Mouse (Mus musculus) kidney, embryonic 16.5 days (tissue): ENCODE measurements around the gene Arfgef2. TPM values are rescaled to one million over a fixed set of nuclear protein-coding genes. Genes with fewer than 3 reads are reported as not detected.
A peak's percentile ranks its signal among the peaks of the same experiment; 100 is the strongest.

Experiments
- ATAC-seq: fragments of 200-750 bp; cut with Nextera tagmentation; 2 replicates; pipeline ENCODE4 v1.8.0; 2017; ENCODE audit warnings: moderate TSS enrichment; ENCODE audit not compliant: low FRiP score, low TSS enrichment
- H3K27ac ChIP-seq: fragments of 300-500 bp; sonication (generic); 2 replicates; pipeline ENCODE4 v1.5.1; 2014; ENCODE audit warnings: low read length
- H3K27me3 ChIP-seq: fragments of 300-500 bp; sonication (generic); 2 replicates; pipeline ENCODE4 v1.6.1; 2014; ENCODE audit warnings: low read length, control low read depth, mixed read lengths; ENCODE audit not compliant: insufficient read depth
- H3K36me3 ChIP-seq: fragments of 300-500 bp; sonication (generic); 2 replicates; pipeline ENCODE4 v1.6.1; 2014; ENCODE audit warnings: low read length, control low read depth, mixed read lengths; ENCODE audit not compliant: insufficient read depth
- H3K4me1 ChIP-seq: fragments of 300-500 bp; sonication (generic); 2 replicates; pipeline ENCODE4 v1.6.1; 2014; ENCODE audit warnings: low read length, control low read depth, mixed read lengths; ENCODE audit not compliant: insufficient read depth
- H3K4me2 ChIP-seq: fragments of 300-500 bp; sonication (generic); replicated peaks from 2 replicates; pipeline ENCODE4 v1.6.1; 2014; ENCODE audit warnings: low read depth, low read length
- H3K4me3 ChIP-seq: fragments of 300-500 bp; sonication (generic); 2 replicates; pipeline ENCODE4 v1.5.1; 2014; ENCODE audit warnings: mild to moderate bottlenecking, low read length
- H3K9ac ChIP-seq: fragments of 300-500 bp; sonication (generic); replicated peaks from 2 replicates; pipeline ENCODE4 v1.6.1; 2014; ENCODE audit warnings: low read length
- H3K9me3 ChIP-seq: fragments of 300-500 bp; sonication (generic); 2 replicates; pipeline ENCODE4 v1.6.1; 2016; ENCODE audit warnings: low read length, control low read depth
- WGBS: fragments of 180-500 bp; shearing (Covaris S2); extraction: QIAGEN DNeasy Blood & Tissue Kit; methylation state at CpG from one replicate; pipeline ENCODE4 v1.1.7; 2014; 5-methylcytosine and 5-hydroxymethylcytosine counted together
- polyA plus RNA-seq: library from polyadenylated mRNA; unstranded; fragments of >200 nt; fragmentation: Nextera tagmentation; extraction: Ambion mirVana; gene quantifications from 2 replicates; pipeline ENCODE4 v1.2.1, GENCODE M21; 2015

The Arfgef2 gene
- polyA plus RNA-seq, 1 experiment from 2014 or later: 4.6 TPM

- Histone ChIP-seq H3K27me3 (no peaks in the 10 kb centered on the region), H3K27ac (no peak overlapping the region), H3K4me3 (no peak overlapping the region), H3K36me3 (peaks cover 2% of the 10 kb centered on the region; the same call in 1 of the 2 replicates), H3K9me3 (no peaks in the 10 kb centered on the region), H3K4me1 (peaks cover 12% of the 10 kb centered on the region), H3K4me2 (no peak overlapping the region), H3K9ac (no peak overlapping the region)
- no peak for ATAC-seq
- 87% methylated on average over 3 of the region's 3 CpGs for whole genome bisulfite sequencing
Observed at GRCm38 (mm10) chr2:166803298-166803697, 2.1 kb upstream of the Arfgef2 start.

- ATAC-seq: peak; percentile 17
- Histone ChIP-seq H3K9me3 (no peaks in the 10 kb centered on the region), H3K4me1 (peaks cover 12% of the 10 kb centered on the region), H3K27ac (peak overlapping the region; percentile 68), H3K36me3 (no peaks in the 10 kb centered on the region), H3K9ac (peak overlapping the region; percentile 76), H3K4me3 (peak overlapping the region; percentile 63), H3K4me2 (peak overlapping the region; percentile 91), H3K27me3 (no peaks in the 10 kb centered on the region)
- 19% methylated on average over 14 of the region's 14 CpGs for WGBS
Observed at GRCm38 (mm10) chr2:166806173-166806705, 851 bp downstream of the Arfgef2 start.

- 74% methylated on average over 6 of the region's 6 CpGs for WGBS
- Histone ChIP-seq H3K27ac (no peak overlapping the region), H3K9me3 (no peaks in the 10 kb centered on the region), H3K9ac (peak overlapping the region; percentile 76; the same call in 1 of the 2 replicates), H3K4me3 (peak overlapping the region; percentile 63), H3K4me2 (peak overlapping the region; percentile 91), H3K4me1 (peaks cover 12% of the 10 kb centered on the region), H3K36me3 (no peaks in the 10 kb centered on the region), H3K27me3 (no peaks in the 10 kb centered on the region)
- ATAC-seq: no peak
Observed at GRCm38 (mm10) chr2:166806813-166807212, 1.4 kb downstream of the Arfgef2 start.

GRCm38 (mm10) chr2:166809499-166809898, 4.1 kb downstream of the Arfgef2 start:
- WGBS: 90% methylated on average over 5 of the region's 5 CpGs

GRCm38 (mm10) chr2:166810821-166811220, 5.4 kb downstream of the Arfgef2 start:
- no peaks in the 10 kb centered on the region for H3K36me3 ChIP-seq
- H3K9me3 ChIP-seq: no peaks in the 10 kb centered on the region
- no peak overlapping the region for H3K4me2 ChIP-seq
- no peak overlapping the region for H3K9ac ChIP-seq
- peaks cover 12% of the 10 kb centered on the region for H3K4me1 ChIP-seq
- WGBS: 88% methylated on average over 10 of the region's 10 CpGs
- ATAC-seq: no peak
- no peak overlapping the region for H3K27ac ChIP-seq
- H3K27me3 ChIP-seq: no peaks in the 10 kb centered on the region
- no peak overlapping the region for H3K4me3 ChIP-seq

More at GRCm38 (mm10) chr2:166809499-166809898, 4.1 kb downstream of the Arfgef2 start:
- H3K36me3 ChIP-seq: no peaks in the 10 kb centered on the region
- H3K4me2 ChIP-seq: no peak overlapping the region
- no peaks in the 10 kb centered on the region for H3K9me3 ChIP-seq
- H3K27ac ChIP-seq: no peak overlapping the region
- no peak overlapping the region for H3K9ac ChIP-seq
- peaks cover 12% of the 10 kb centered on the region for H3K4me1 ChIP-seq
- no peaks in the 10 kb centered on the region for H3K27me3 ChIP-seq
- ATAC-seq: no peak
- H3K4me3 ChIP-seq: no peak overlapping the region

DNA sequence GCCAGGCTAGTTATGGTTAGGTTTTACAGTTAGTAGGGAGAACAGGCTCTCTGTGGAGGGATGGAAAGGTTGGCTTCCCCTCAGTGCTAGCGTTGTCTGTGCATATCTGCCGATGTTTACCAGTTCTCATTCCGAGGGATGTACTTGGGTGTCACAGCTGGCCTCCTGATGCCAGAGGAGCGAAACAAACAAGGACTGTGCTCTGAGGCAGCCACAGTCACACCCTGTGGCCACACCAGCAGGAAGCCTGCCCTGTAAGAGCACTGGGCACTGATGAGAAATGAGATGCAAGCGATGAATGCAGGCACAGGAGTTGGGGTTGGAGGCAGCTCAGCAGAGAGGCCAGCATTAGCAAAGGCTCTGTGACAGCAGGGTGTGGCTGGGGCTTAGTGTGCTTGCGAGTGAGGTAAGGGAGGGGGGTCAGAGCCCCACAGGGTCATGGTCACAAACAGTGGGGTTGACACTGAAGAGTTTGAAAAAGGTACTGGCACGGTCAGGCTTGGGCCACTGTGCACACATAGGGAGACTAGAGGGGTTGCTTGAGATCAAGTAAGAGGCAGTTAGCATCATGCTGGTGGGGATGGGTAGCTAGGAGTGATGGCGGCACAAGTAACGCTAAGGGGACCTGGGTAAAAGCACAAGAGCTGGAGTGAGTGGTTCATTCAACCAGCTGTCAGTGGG, 13.2 kb downstream of the Arfgef2 start:
- no peak overlapping the region for H3K4me2 ChIP-seq
- no peak overlapping the region for H3K4me3 ChIP-seq
- no peak overlapping the region for H3K9ac ChIP-seq
- H3K27ac ChIP-seq: no peak overlapping the region
- 89% methylated on average over 9 of the region's 9 CpGs for WGBS
- no peaks in the 10 kb centered on the region for H3K27me3 ChIP-seq
- ATAC-seq: 0 out of 2 replicates have a peak, but pooled peaks have one; percentile 9
- H3K9me3 ChIP-seq: no peaks in the 10 kb centered on the region
- H3K36me3 ChIP-seq: peaks cover 3% of the 10 kb centered on the region; the same call in 1 of the 2 replicates
- H3K4me1 ChIP-seq: peaks cover 15% of the 10 kb centered on the region; the same call in 1 of the 2 replicates

GRCm38 (mm10) chr2:166819849-166820248, 14.5 kb downstream of the Arfgef2 start:
- Histone ChIP-seq H3K9me3 (no peaks in the 10 kb centered on the region), H3K27me3 (no peaks in the 10 kb centered on the region), H3K4me1 (peaks cover 15% of the 10 kb centered on the region; the same call in 1 of the 2 replicates), H3K36me3 (peaks cover 3% of the 10 kb centered on the region; the same call in 1 of the 2 replicates), H3K4me2 (no peak overlapping the region), H3K27ac (no peak overlapping the region), H3K9ac (no peak overlapping the region), H3K4me3 (no peak overlapping the region)
- ATAC-seq: no peak
- 83% methylated on average over 8 of the region's 8 CpGs for WGBS

- peaks cover 3% of the 10 kb centered on the region; the same call in 1 of the 2 replicates for H3K36me3 ChIP-seq
- no peak overlapping the region for H3K9ac ChIP-seq
- peak; percentile 51; the same call in 1 of the 2 replicates for ATAC-seq
- H3K27me3 ChIP-seq: no peaks in the 10 kb centered on the region
- no peak overlapping the region for H3K4me2 ChIP-seq
- no peak overlapping the region for H3K4me3 ChIP-seq
- H3K9me3 ChIP-seq: no peaks in the 10 kb centered on the region
- peaks cover 15% of the 10 kb centered on the region; the same call in 1 of the 2 replicates for H3K4me1 ChIP-seq
- H3K27ac ChIP-seq: no peak overlapping the region
- WGBS: 37% methylated on average over 2 of the region's 2 CpGs
Observed at GRCm38 (mm10) chr2:166820844-166821243, 15.5 kb downstream of the Arfgef2 start.

- Histone ChIP-seq H3K27ac (no peak overlapping the region), H3K9me3 (no peaks in the 10 kb centered on the region), H3K4me2 (no peak overlapping the region), H3K36me3 (peaks cover 3% of the 10 kb centered on the region; the same call in 1 of the 2 replicates), H3K27me3 (no peaks in the 10 kb centered on the region), H3K4me1 (peaks cover 15% of the 10 kb centered on the region; the same call in 1 of the 2 replicates), H3K4me3 (no peak overlapping the region), H3K9ac (no peak overlapping the region)
- 69% methylated on average over 3 of the region's 3 CpGs for WGBS
- ATAC-seq: no peak
Observed at GRCm38 (mm10) chr2:166821406-166821805, 16.0 kb downstream of the Arfgef2 start.
